Mouse (Mus musculus): ENCODE results near the gene Sytl3.

Gene Sytl3

DNA sequence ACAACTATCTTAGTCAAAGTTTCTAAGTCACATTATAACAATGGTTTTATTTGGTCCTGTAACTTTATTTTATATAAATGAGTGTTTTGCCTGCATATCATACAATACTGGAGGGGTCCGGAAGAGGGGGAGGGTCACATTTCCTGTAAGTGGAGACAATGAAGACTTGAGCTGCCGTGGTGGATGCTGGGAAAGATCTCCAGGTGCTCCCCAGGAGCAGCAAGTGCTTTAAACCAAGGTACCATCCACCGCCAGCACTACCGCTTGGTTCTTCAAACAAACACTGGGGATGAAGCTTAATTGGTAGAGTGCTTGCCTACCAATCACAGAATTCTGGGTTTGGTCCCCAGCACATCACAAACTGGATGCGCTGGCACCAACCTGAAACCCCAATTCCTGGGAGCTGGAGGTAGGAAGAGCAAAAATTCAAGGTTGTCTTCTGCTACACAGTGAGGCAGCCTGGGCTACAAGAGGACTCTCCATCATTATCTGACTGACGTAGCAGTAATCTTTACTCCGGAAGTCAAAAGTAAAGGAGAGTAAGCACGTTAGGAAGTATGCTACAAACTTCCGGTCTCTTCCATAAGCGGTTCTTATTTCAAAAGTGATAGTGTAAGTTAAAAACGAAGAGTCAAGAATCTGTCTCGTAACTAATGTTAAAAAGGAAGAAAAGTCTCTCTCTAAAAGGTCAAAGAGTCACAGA lies 118.9 kb downstream of the Sytl3 start:
- DNase-seq (ENCODE audit: low spot score in 2 of 2), result no peak

- DNase-seq (ENCODE audit: low spot score in 2 of 2), result no peak
Observed at GRCm38 (mm10) chr17:6778332-6778683, 119.4 kb downstream of the Sytl3 start.

DNA sequence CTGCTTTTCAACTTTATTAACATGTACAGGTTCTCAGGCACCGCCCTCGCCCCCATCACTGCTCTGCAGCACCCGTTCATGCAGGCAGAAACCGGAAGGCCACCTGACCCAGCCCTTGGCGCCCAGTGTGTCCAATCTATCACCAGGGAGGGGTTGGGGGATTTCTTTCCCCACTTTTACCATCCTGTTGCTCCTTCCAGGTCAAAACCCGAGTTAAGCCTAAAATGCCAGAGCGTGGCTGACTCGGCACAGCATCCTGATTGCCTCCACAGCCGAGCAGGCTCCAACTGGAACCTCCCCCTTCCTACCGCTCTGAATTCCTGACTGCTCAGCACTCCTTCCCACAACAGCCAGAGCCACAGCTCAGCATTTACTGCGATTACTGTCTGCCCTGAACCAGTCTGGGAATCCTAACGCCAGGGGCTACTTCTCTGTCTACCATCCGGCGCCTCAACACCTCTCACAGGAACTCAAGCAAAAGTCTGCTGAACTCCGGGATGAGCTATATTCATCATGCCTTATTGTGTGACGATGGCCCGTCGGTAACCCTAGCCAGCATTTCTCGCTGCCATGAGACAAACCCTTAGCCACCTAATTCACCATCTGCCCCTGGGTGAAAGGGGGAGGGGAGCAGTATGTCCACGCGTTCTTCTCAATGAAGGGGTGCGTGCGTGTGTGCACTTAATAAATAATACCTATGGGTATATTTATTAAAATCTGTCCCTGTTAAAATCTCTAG lies 120.0 kb downstream of the Sytl3 start:
- DNase-seq (ENCODE audit: low spot score in 2 of 2), result peak in 1 of 2 experiments; percentile 23

GRCm38 (mm10) chr17:6779632-6780031 lies 120.7 kb downstream of the Sytl3 start:
- no peak for DNase-seq (ENCODE audit: low spot score in 2 of 2)

DNA sequence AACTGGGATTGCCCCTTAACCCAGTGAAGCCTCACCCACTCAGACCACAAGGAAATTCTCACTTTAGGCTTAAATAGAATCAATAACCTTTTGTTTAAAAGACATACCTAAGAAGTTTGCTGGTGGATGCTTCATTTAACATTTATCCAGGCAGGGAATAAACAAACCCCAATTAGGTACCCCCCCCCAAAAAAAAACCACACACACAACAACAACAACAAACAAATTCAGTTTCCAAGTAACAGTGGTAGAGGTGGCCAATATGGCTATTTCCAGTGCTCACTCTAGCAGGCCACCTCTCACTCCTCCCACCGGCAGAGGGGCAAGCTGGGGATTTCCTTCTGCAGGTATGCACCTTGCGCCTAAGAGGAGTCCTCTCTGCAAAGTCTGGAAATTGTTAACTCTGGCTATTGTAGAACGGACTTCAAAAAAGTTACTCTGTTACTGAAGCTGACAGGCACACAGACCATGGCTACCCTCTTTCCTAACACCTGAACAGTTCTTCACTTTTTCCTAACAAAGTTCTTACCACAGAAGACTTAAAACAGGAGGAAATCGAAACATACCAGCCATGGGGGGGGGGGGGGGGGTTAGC lies 121.7 kb downstream of the Sytl3 start:
- no peak for DNase-seq (ENCODE audit: low spot score in 2 of 2)

GRCm38 (mm10) chr17:6781273-6781672 lies 122.4 kb downstream of the Sytl3 start:
- no peak for DNase-seq (ENCODE audit: low spot score in 2 of 2)

- DNase-seq (ENCODE audit: low spot score in 2 of 2), result peak in 1 of 2 experiments; percentile 26
Observed at GRCm38 (mm10) chr17:6782033-6782526, 123.2 kb downstream of the Sytl3 start.

DNA sequence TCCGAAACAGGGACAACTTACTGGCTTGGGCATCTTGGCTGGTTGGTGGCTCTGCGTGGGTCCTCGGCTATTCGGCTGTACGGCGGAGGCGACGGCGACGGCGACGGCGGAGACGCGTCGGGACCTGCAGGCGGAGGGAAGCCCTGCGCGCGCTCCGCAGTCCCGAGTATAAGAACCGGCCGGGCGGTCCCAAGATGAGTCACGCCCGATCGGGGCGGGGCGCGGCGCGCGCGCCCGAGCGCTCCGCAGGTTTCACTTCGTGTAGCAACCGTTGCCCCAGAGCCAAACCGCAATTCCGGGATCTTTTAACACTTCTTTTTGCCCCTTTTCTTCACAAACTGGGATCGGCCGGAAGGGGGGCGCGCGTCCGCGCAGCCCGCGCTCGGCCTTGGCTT lies 123.7 kb downstream of the Sytl3 start, which contains the start of gene Ezr:
Gene Ezr, minus strand, starts transcription at position 174 of the 395 bp plus-strand sequence.
- peak; percentile 50 to 77 for DNase-seq (ENCODE audit: low spot score in 2 of 2)

- DNase-seq (ENCODE audit: low spot score in 2 of 2), result peak in 1 of 2 experiments; percentile 44
Observed at GRCm38 (mm10) chr17:6783006-6783661, 124.2 kb downstream of the Sytl3 start.

DNA sequence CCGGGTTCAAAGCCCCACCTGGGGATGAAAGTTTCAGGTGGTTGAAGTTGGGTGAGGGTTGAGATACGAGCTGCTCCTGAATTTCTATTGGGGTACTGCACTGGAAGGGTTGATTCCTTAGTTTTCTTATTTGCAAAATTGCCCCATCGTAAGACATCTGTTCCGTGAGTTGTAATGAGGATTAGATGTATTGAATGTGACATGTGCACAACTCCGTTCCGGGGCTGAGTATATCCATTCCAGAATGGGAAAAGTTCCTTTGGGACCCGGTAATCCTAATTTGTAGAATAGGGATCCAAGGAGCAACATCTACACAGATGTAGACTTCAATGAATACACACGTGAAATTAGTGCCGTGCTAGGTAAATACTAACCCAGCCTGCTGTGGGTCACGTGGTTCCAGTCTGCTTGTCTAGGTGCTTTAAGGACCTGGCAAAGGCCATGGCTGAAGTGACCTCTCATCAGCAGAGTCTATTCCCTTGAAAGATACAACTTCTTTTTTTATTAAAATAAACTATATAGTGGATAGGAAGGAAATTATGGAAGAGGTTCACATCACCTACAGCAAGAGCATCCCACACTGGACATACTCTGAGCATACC lies 125.0 kb downstream of the Sytl3 start:
- no peak for DNase-seq (ENCODE audit: low spot score in 2 of 2)

GRCm38 (mm10) chr17:6787241-6787640 lies 128.3 kb downstream of the Sytl3 start:
- no peak for DNase-seq (ENCODE audit: low spot score in 2 of 2)
